Mouse (Mus musculus) intestine, embryonic 14.5 days (tissue): ENCODE measurements around the gene Rabgef1. TPM values are rescaled to one million over a fixed set of nuclear protein-coding genes. Genes with fewer than 3 reads are reported as not detected.

Source experiments
- ATAC-seq: fragments of 200-750 bp; cut with Nextera tagmentation; replicated peaks from 2 replicates; pipeline ENCODE4 v1.8.0; 2017; ENCODE audit warnings: low read depth, moderate number of reproducible peaks, moderate TSS enrichment, moderate library complexity; ENCODE audit not compliant: low FRiP score, low TSS enrichment
- DNase-seq: peaks from one replicate; pipeline ENCODE4 v3.0.0-alpha.2; 2018; ENCODE audit warnings: low spot score
- H3K27ac ChIP-seq: fragments of 300-500 bp; sonication (generic); 2 replicates; pipeline ENCODE4 v1.5.1; 2014; ENCODE audit warnings: low read depth, mild to moderate bottlenecking, control low read depth
- H3K27me3 ChIP-seq: fragments of 300-500 bp; sonication (generic); replicated peaks from 2 replicates; pipeline ENCODE4 v1.6.1; 2014; ENCODE audit warnings: low read length, control low read depth; ENCODE audit not compliant: control insufficient read depth, insufficient read depth
- H3K36me3 ChIP-seq: fragments of 300-500 bp; sonication (generic); 2 replicates; pipeline ENCODE4 v1.6.1; 2014; ENCODE audit warnings: low read length, control low read depth; ENCODE audit not compliant: control insufficient read depth, insufficient read depth
- H3K4me1 ChIP-seq: fragments of 300-500 bp; sonication (generic); replicated peaks from 2 replicates; pipeline ENCODE4 v1.6.1; 2014; ENCODE audit warnings: low read length, control low read depth, mixed read lengths; ENCODE audit not compliant: control insufficient read depth, insufficient read depth
- H3K4me2 ChIP-seq: fragments of 300-500 bp; sonication (generic); 2 replicates; pipeline ENCODE4 v1.6.1; 2014; ENCODE audit warnings: low read length
- H3K4me3 ChIP-seq: fragments of 300-500 bp; sonication (generic); 2 replicates; pipeline ENCODE4 v1.5.1; 2014; ENCODE audit warnings: low read depth, low read length, control low read depth, mixed read lengths
- H3K9ac ChIP-seq: fragments of 300-500 bp; sonication (generic); 2 replicates; pipeline ENCODE4 v1.6.1; 2014; ENCODE audit warnings: mild to moderate bottlenecking, low read length
- H3K9me3 ChIP-seq: fragments of 300-500 bp; sonication (generic); 2 replicates; pipeline ENCODE4 v1.6.1; 2016; ENCODE audit warnings: low read length, control low read depth; ENCODE audit not compliant: control insufficient read depth
- WGBS: fragments of 180-500 bp; shearing (Covaris S2); extraction: QIAGEN DNeasy Blood & Tissue Kit; methylation state at CpG from one replicate; pipeline ENCODE4 v1.1.7; 2014; 5-methylcytosine and 5-hydroxymethylcytosine counted together
- polyA plus RNA-seq: library from polyadenylated mRNA; unstranded; fragments of >200 nt; fragmentation: Nextera tagmentation; extraction: Ambion mirVana; gene quantifications from 2 replicates; pipeline ENCODE4 v1.2.1, GENCODE M21; 2014

The Rabgef1 gene
- 22.3 and 24.7 TPM in 2 replicates for polyA plus RNA-seq

DNA sequence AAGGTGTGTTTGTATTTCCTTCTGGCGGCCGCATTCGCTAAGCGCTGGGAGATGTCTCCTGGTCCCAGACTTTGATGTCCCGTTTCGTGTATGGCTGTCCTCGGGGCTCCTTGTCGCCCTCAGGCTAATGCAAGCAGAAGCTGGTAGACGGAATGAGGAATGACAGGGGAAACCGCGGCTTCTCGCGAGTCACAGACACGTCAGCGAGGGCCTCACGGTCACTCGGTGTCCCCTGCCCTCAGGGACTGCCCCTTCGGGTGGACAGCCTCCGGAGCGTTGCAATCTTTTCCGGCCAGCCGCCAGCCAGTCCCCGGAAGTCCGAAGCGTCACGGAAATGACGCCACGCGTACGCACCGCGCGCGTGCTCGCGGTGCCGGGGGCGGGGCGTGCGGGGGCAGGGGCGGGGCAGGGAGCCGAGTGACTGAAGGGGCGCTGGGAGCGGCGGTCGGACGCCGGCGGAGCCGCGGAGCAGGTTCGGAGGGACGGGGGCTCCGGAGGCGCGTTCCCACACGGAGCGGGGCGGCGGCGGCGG, at the start of gene Rabgef1:
Rabgef1 (plus strand) TSS at position 376 of the 532 bp plus-strand sequence.
- peak within 1 kb of the TSS; percentile 91 for H3K4me3 ChIP-seq
- H3K4me2 ChIP-seq: peak within 1 kb of the TSS; percentile 86
- H3K27ac ChIP-seq: peak within 1 kb of the TSS; percentile 68
- no peaks in the 10 kb centered on the region for H3K9me3 ChIP-seq
- H3K27me3 ChIP-seq: no peaks in the 10 kb centered on the region
- no peaks in the 10 kb centered on the region for H3K36me3 ChIP-seq
- ATAC-seq: peak; percentile 95
- peak within 1 kb of the TSS; percentile 75 for H3K9ac ChIP-seq
- under 1% methylated on average over 52 of the region's 62 CpGs for WGBS
- DNase-seq: peak; percentile 96
- H3K4me1 ChIP-seq: peaks cover 17% of the 10 kb centered on the region

- H3K36me3 ChIP-seq: no peaks in the 10 kb centered on the region
- H3K9ac ChIP-seq: no peak overlapping the region
- H3K4me2 ChIP-seq: no peak overlapping the region
- 92% methylated on average over 2 of the region's 2 CpGs for WGBS
- no peak overlapping the region for H3K27ac ChIP-seq
- no peak for DNase-seq
- H3K4me3 ChIP-seq: no peak overlapping the region
- no peak for ATAC-seq
- no peaks in the 10 kb centered on the region for H3K9me3 ChIP-seq
- H3K4me1 ChIP-seq: peaks cover 7% of the 10 kb centered on the region
- H3K27me3 ChIP-seq: no peaks in the 10 kb centered on the region
Measured at GRCm38 (mm10) chr5:130122355-130122754, 49.2 kb upstream of the Rabgef1 start.

- no peak for DNase-seq
- Histone ChIP-seq H3K4me3 (no peak overlapping the region), H3K36me3 (no peaks in the 10 kb centered on the region), H3K9ac (no peak overlapping the region), H3K9me3 (no peaks in the 10 kb centered on the region), H3K4me1 (peaks cover 2% of the 10 kb centered on the region), H3K27me3 (no peaks in the 10 kb centered on the region), H3K4me2 (no peak overlapping the region), H3K27ac (no peak overlapping the region)
- 88% methylated on average over 5 of the region's 5 CpGs for WGBS
- ATAC-seq: no peak
Measured at GRCm38 (mm10) chr5:130124271-130124670, 47.3 kb upstream of the Rabgef1 start.

- no peak for ATAC-seq
- Histone ChIP-seq H3K4me1 (no peaks in the 10 kb centered on the region), H3K36me3 (peaks cover 11% of the 10 kb centered on the region; the same call in 1 of the 2 replicates), H3K4me3 (no peak overlapping the region), H3K9me3 (no peaks in the 10 kb centered on the region), H3K9ac (no peak overlapping the region), H3K27me3 (no peaks in the 10 kb centered on the region), H3K4me2 (no peak overlapping the region), H3K27ac (no peak overlapping the region)
- DNase-seq: no peak
- 64% methylated on average over 11 of the region's 11 CpGs for WGBS
Measured at GRCm38 (mm10) chr5:130128686-130129523, 42.7 kb upstream of the Rabgef1 start.

- WGBS: 83% methylated on average over 5 of the region's 5 CpGs
- peaks cover 11% of the 10 kb centered on the region; the same call in 1 of the 2 replicates for H3K36me3 ChIP-seq
- H3K4me3 ChIP-seq: no peak overlapping the region
- H3K9ac ChIP-seq: no peak overlapping the region
- no peaks in the 10 kb centered on the region for H3K9me3 ChIP-seq
- ATAC-seq (no peak), DNase-seq (no peak)
- H3K27ac ChIP-seq: no peak overlapping the region
- no peaks in the 10 kb centered on the region for H3K27me3 ChIP-seq
- H3K4me1 ChIP-seq: no peaks in the 10 kb centered on the region
- no peak overlapping the region for H3K4me2 ChIP-seq
Measured at GRCm38 (mm10) chr5:130129524-130129793, 42.1 kb upstream of the Rabgef1 start.

- 88% methylated on average over 13 of the region's 13 CpGs for WGBS
- DNase-seq: no peak
- no peak for ATAC-seq
- Histone ChIP-seq H3K4me2 (no peak overlapping the region), H3K9ac (no peak overlapping the region), H3K27ac (no peak overlapping the region), H3K4me3 (no peak overlapping the region), H3K27me3 (no peaks in the 10 kb centered on the region), H3K36me3 (peaks cover 12% of the 10 kb centered on the region; the same call in 1 of the 2 replicates), H3K9me3 (no peaks in the 10 kb centered on the region), H3K4me1 (no peaks in the 10 kb centered on the region)
Measured at GRCm38 (mm10) chr5:130136597-130136996, 35.0 kb upstream of the Rabgef1 start.

GRCm38 (mm10) chr5:130139393-130139792, 32.2 kb upstream of the Rabgef1 start:
- Histone ChIP-seq H3K4me2 (no peak overlapping the region), H3K4me1 (no peaks in the 10 kb centered on the region), H3K4me3 (no peak overlapping the region), H3K27ac (no peak overlapping the region), H3K27me3 (no peaks in the 10 kb centered on the region), H3K9me3 (no peaks in the 10 kb centered on the region), H3K9ac (no peak overlapping the region), H3K36me3 (peaks cover 12% of the 10 kb centered on the region; the same call in 1 of the 2 replicates)
- peak; percentile 93 for DNase-seq
- ATAC-seq: no peak
- WGBS: 24% methylated on average over 8 of the region's 8 CpGs

GRCm38 (mm10) chr5:130141138-130141537, 30.5 kb upstream of the Rabgef1 start:
- Histone ChIP-seq H3K4me2 (no peak overlapping the region), H3K9ac (no peak overlapping the region), H3K4me1 (peaks cover 5% of the 10 kb centered on the region), H3K9me3 (no peaks in the 10 kb centered on the region), H3K27ac (no peak overlapping the region), H3K4me3 (no peak overlapping the region), H3K36me3 (0 out of 2 replicates have a peak, but pooled peaks cover 3% of the 10 kb centered on the region), H3K27me3 (no peaks in the 10 kb centered on the region)
- DNase-seq (no peak), ATAC-seq (no peak)
- WGBS: 90% methylated on average over 5 of the region's 5 CpGs

- Histone ChIP-seq H3K27ac (no peak overlapping the region), H3K36me3 (no peaks in the 10 kb centered on the region), H3K27me3 (no peaks in the 10 kb centered on the region), H3K4me1 (peaks cover 5% of the 10 kb centered on the region), H3K4me3 (no peak overlapping the region), H3K4me2 (no peak overlapping the region), H3K9ac (no peak overlapping the region), H3K9me3 (no peaks in the 10 kb centered on the region)
- no peak for ATAC-seq
- 49% methylated on average over 4 of the region's 4 CpGs for WGBS
- no peak for DNase-seq
Measured at GRCm38 (mm10) chr5:130142041-130142440, 29.6 kb upstream of the Rabgef1 start.
